Mouse (Mus musculus) limb, embryonic 12.5 days (tissue): Measurements from ENCODE around the gene Ypel2. TPM values are rescaled to one million over a fixed set of nuclear protein-coding genes. Genes with fewer than 3 reads are reported as not detected.

Experiments
- ATAC-seq: fragments of 200-750 bp; cut with Nextera tagmentation; 2 replicates; pipeline ENCODE4 v1.8.0; 2017; ENCODE audit warnings: low read depth, moderate TSS enrichment; ENCODE audit not compliant: insufficient number of reproducible peaks, insufficient read depth, low FRiP score, low TSS enrichment
- H3K27ac ChIP-seq: fragments of 300-500 bp; sonication (generic); 2 replicates; pipeline ENCODE4 v1.5.1; 2016; ENCODE audit warnings: mild to moderate bottlenecking, moderate library complexity
- H3K27me3 ChIP-seq: fragments of 300-500 bp; sonication (generic); 2 replicates; pipeline ENCODE4 v1.6.1; 2016; ENCODE audit warnings: mild to moderate bottlenecking, moderate library complexity
- H3K36me3 ChIP-seq: fragments of 300-500 bp; sonication (generic); 2 replicates; pipeline ENCODE4 v1.6.1; 2016; ENCODE audit warnings: mild to moderate bottlenecking, moderate library complexity
- H3K4me1 ChIP-seq: fragments of 300-500 bp; sonication (generic); replicated peaks from 2 replicates; pipeline ENCODE4 v1.6.1; 2016
- H3K4me2 ChIP-seq: fragments of 300-500 bp; sonication (generic); 2 replicates; pipeline ENCODE4 v1.6.1; 2016; ENCODE audit warnings: mild to moderate bottlenecking, moderate library complexity
- H3K4me3 ChIP-seq: fragments of 300-500 bp; sonication (generic); replicated peaks from 2 replicates; pipeline ENCODE4 v1.5.1; 2016; ENCODE audit warnings: mild to moderate bottlenecking
- H3K9ac ChIP-seq: fragments of 300-500 bp; sonication (generic); replicated peaks from 2 replicates; pipeline ENCODE4 v1.6.1; 2016; ENCODE audit warnings: mild to moderate bottlenecking, moderate library complexity
- H3K9me3 ChIP-seq: fragments of 300-500 bp; sonication (generic); 2 replicates; pipeline ENCODE4 v1.6.1; 2016; ENCODE audit warnings: mild to moderate bottlenecking, moderate library complexity
- WGBS: fragments of 180-500 bp; shearing (Covaris S2); methylation state at CpG from one replicate; pipeline ENCODE4 v1.1.7; 2016; 5-methylcytosine and 5-hydroxymethylcytosine counted together
- polyA plus RNA-seq: library from polyadenylated mRNA; unstranded; fragments of >200 nt; fragmentation: Nextera tagmentation; extraction: Ambion mirVana; gene quantifications from 2 replicates; pipeline ENCODE4 v1.2.1, GENCODE M21; 2016

The Ypel2 gene
- polyA plus RNA-seq, 1 experiment from 2014 or later = 10.5 TPM

GRCm38 (mm10) chr11:86960331-86960730, 33.2 kb downstream of the Ypel2 start:
- no peak for ATAC-seq

GRCm38 (mm10) chr11:86958721-86959675, 34.5 kb downstream of the Ypel2 start:
- peak overlapping the region; percentile 79 for H3K27ac ChIP-seq
- H3K27me3 ChIP-seq = no peaks in the 10 kb centered on the region
- ATAC-seq = no peak; the same call in 1 of the 2 replicates
- no peak overlapping the region for H3K4me2 ChIP-seq
- 24% methylated on average over 12 of the region's 12 CpGs for WGBS
- H3K4me1 ChIP-seq = peaks cover 76% of the 10 kb centered on the region
- H3K9me3 ChIP-seq = no peaks in the 10 kb centered on the region
- H3K9ac ChIP-seq = no peak overlapping the region
- H3K4me3 ChIP-seq = no peak overlapping the region
- H3K36me3 ChIP-seq = peaks cover 17% of the 10 kb centered on the region; the same call in 1 of the 2 replicates

More at GRCm38 (mm10) chr11:86960331-86960730, 33.2 kb downstream of the Ypel2 start:
- WGBS = 54% methylated on average over 2 of the region's 2 CpGs
- Histone ChIP-seq H3K4me3 (no peak overlapping the region), H3K36me3 (peaks cover 20% of the 10 kb centered on the region; the same call in 1 of the 2 replicates), H3K4me1 (peaks cover 67% of the 10 kb centered on the region), H3K27ac (peak overlapping the region; percentile 50), H3K4me2 (no peak overlapping the region), H3K9ac (no peak overlapping the region), H3K9me3 (no peaks in the 10 kb centered on the region), H3K27me3 (no peaks in the 10 kb centered on the region)

- Histone ChIP-seq H3K4me2 (no peak overlapping the region), H3K9me3 (no peaks in the 10 kb centered on the region), H3K27ac (peak overlapping the region; percentile 79), H3K27me3 (no peaks in the 10 kb centered on the region), H3K4me1 (peaks cover 76% of the 10 kb centered on the region), H3K4me3 (no peak overlapping the region), H3K9ac (no peak overlapping the region), H3K36me3 (peaks cover 9% of the 10 kb centered on the region; the same call in 1 of the 2 replicates)
- 34% methylated on average over 6 of the region's 6 CpGs for WGBS
- ATAC-seq = no peak
Observed at GRCm38 (mm10) chr11:86958182-86958581, 35.3 kb downstream of the Ypel2 start.

- H3K36me3 ChIP-seq = peaks cover 6% of the 10 kb centered on the region; the same call in 1 of the 2 replicates
- peak overlapping the region; percentile 50; the same call in 1 of the 2 replicates for H3K27ac ChIP-seq
- no peak overlapping the region for H3K4me2 ChIP-seq
- no peak overlapping the region for H3K9ac ChIP-seq
- 53% methylated on average over 2 of the region's 2 CpGs for WGBS
- no peak for ATAC-seq
- H3K4me1 ChIP-seq = peaks cover 76% of the 10 kb centered on the region
- no peaks in the 10 kb centered on the region for H3K9me3 ChIP-seq
- no peaks in the 10 kb centered on the region for H3K27me3 ChIP-seq
- no peak overlapping the region for H3K4me3 ChIP-seq
Observed at GRCm38 (mm10) chr11:86956363-86956762, 37.1 kb downstream of the Ypel2 start.

- 0 out of 2 replicates have a peak, but pooled peaks cover 6% of the 10 kb centered on the region for H3K36me3 ChIP-seq
- ATAC-seq = no peak
- WGBS = 74% methylated on average over 15 of the region's 15 CpGs
- H3K27me3 ChIP-seq = no peaks in the 10 kb centered on the region
- no peak overlapping the region for H3K4me2 ChIP-seq
- peaks cover 72% of the 10 kb centered on the region for H3K4me1 ChIP-seq
- no peak overlapping the region for H3K4me3 ChIP-seq
- no peak overlapping the region for H3K9ac ChIP-seq
- H3K27ac ChIP-seq = 0 out of 2 replicates have a peak overlapping the region, but pooled peaks have one; percentile 41
- H3K9me3 ChIP-seq = no peaks in the 10 kb centered on the region
Observed at GRCm38 (mm10) chr11:86954616-86955270, 38.8 kb downstream of the Ypel2 start.

- Histone ChIP-seq H3K9ac (no peak overlapping the region), H3K9me3 (no peaks in the 10 kb centered on the region), H3K27ac (no peak overlapping the region), H3K27me3 (no peaks in the 10 kb centered on the region), H3K4me1 (peaks cover 59% of the 10 kb centered on the region), H3K36me3 (peaks cover 13% of the 10 kb centered on the region; the same call in 1 of the 2 replicates), H3K4me2 (no peak overlapping the region), H3K4me3 (no peak overlapping the region)
- 85% methylated on average over 8 of the region's 8 CpGs for WGBS
- no peak for ATAC-seq
Observed at GRCm38 (mm10) chr11:86953096-86953495, 40.4 kb downstream of the Ypel2 start.

- WGBS = 97% methylated on average over 2 of the region's 2 CpGs
- H3K36me3 ChIP-seq = peaks cover 13% of the 10 kb centered on the region; the same call in 1 of the 2 replicates
- no peaks in the 10 kb centered on the region for H3K27me3 ChIP-seq
- H3K4me2 ChIP-seq = no peak overlapping the region
- no peak overlapping the region for H3K9ac ChIP-seq
- H3K4me3 ChIP-seq = no peak overlapping the region
- ATAC-seq = no peak
- no peaks in the 10 kb centered on the region for H3K9me3 ChIP-seq
- no peak overlapping the region for H3K27ac ChIP-seq
- peaks cover 54% of the 10 kb centered on the region for H3K4me1 ChIP-seq
Observed at GRCm38 (mm10) chr11:86952659-86953058, 40.8 kb downstream of the Ypel2 start.

GRCm38 (mm10) chr11:86951672-86952071, 41.8 kb downstream of the Ypel2 start:
- no peak overlapping the region for H3K9ac ChIP-seq
- H3K9me3 ChIP-seq = no peaks in the 10 kb centered on the region
- 66% methylated on average over 8 of the region's 8 CpGs for WGBS
- no peaks in the 10 kb centered on the region for H3K27me3 ChIP-seq
- no peak for ATAC-seq
- no peak overlapping the region for H3K4me2 ChIP-seq
- peaks cover 51% of the 10 kb centered on the region for H3K4me1 ChIP-seq
- H3K27ac ChIP-seq = peak overlapping the region; percentile 50; the same call in 1 of the 2 replicates
- peaks cover 13% of the 10 kb centered on the region; the same call in 1 of the 2 replicates for H3K36me3 ChIP-seq
- no peak overlapping the region for H3K4me3 ChIP-seq

GRCm38 (mm10) chr11:86950491-86950890, 43.0 kb downstream of the Ypel2 start:
- H3K27ac ChIP-seq = peak overlapping the region; percentile 78
- H3K27me3 ChIP-seq = no peaks in the 10 kb centered on the region
- ATAC-seq = no peak
- H3K4me2 ChIP-seq = no peak overlapping the region
- no peak overlapping the region for H3K4me3 ChIP-seq
- H3K9ac ChIP-seq = no peak overlapping the region
- 71% methylated on average over 3 of the region's 3 CpGs for WGBS
- H3K4me1 ChIP-seq = peaks cover 40% of the 10 kb centered on the region
- peaks cover 13% of the 10 kb centered on the region; the same call in 1 of the 2 replicates for H3K36me3 ChIP-seq
- H3K9me3 ChIP-seq = no peaks in the 10 kb centered on the region

GRCm38 (mm10) chr11:86949951-86950441, 43.5 kb downstream of the Ypel2 start:
- peaks cover 38% of the 10 kb centered on the region for H3K4me1 ChIP-seq
- H3K27ac ChIP-seq = peak overlapping the region; percentile 53; the same call in 1 of the 2 replicates
- H3K36me3 ChIP-seq = peaks cover 16% of the 10 kb centered on the region; the same call in 1 of the 2 replicates
- no peak for ATAC-seq
- no peak overlapping the region for H3K4me3 ChIP-seq
- WGBS = 77% methylated on average over 9 of the region's 9 CpGs
- H3K9ac ChIP-seq = no peak overlapping the region
- no peaks in the 10 kb centered on the region for H3K9me3 ChIP-seq
- H3K4me2 ChIP-seq = no peak overlapping the region
- no peaks in the 10 kb centered on the region for H3K27me3 ChIP-seq
